Mouse (Mus musculus) limb, embryonic 12.5 days (tissue): ENCODE measurements at regions not wholly inside any gene's neighbourhood (a gene's known extent, or its start where the extent isn't known, plus 50 kb on each side); places are given as distances from the start of the nearest gene placed in this dataset.

Experiments
- ATAC-seq: fragments of 200-750 bp; cut with Nextera tagmentation; 2 replicates; pipeline ENCODE4 v1.8.0; 2017; ENCODE audit warnings: low read depth, moderate TSS enrichment; ENCODE audit not compliant: insufficient number of reproducible peaks, insufficient read depth, low FRiP score, low TSS enrichment
- H3K27ac ChIP-seq: fragments of 300-500 bp; sonication (generic); 2 replicates; pipeline ENCODE4 v1.5.1; 2016; ENCODE audit warnings: mild to moderate bottlenecking, moderate library complexity
- H3K27me3 ChIP-seq: fragments of 300-500 bp; sonication (generic); 2 replicates; pipeline ENCODE4 v1.6.1; 2016; ENCODE audit warnings: mild to moderate bottlenecking, moderate library complexity
- H3K36me3 ChIP-seq: fragments of 300-500 bp; sonication (generic); 2 replicates; pipeline ENCODE4 v1.6.1; 2016; ENCODE audit warnings: mild to moderate bottlenecking, moderate library complexity
- H3K4me1 ChIP-seq: fragments of 300-500 bp; sonication (generic); replicated peaks from 2 replicates; pipeline ENCODE4 v1.6.1; 2016
- H3K4me2 ChIP-seq: fragments of 300-500 bp; sonication (generic); 2 replicates; pipeline ENCODE4 v1.6.1; 2016; ENCODE audit warnings: mild to moderate bottlenecking, moderate library complexity
- H3K4me3 ChIP-seq: fragments of 300-500 bp; sonication (generic); replicated peaks from 2 replicates; pipeline ENCODE4 v1.5.1; 2016; ENCODE audit warnings: mild to moderate bottlenecking
- H3K9ac ChIP-seq: fragments of 300-500 bp; sonication (generic); replicated peaks from 2 replicates; pipeline ENCODE4 v1.6.1; 2016; ENCODE audit warnings: mild to moderate bottlenecking, moderate library complexity
- H3K9me3 ChIP-seq: fragments of 300-500 bp; sonication (generic); 2 replicates; pipeline ENCODE4 v1.6.1; 2016; ENCODE audit warnings: mild to moderate bottlenecking, moderate library complexity
- WGBS: fragments of 180-500 bp; shearing (Covaris S2); methylation state at CpG from one replicate; pipeline ENCODE4 v1.1.7; 2016; 5-methylcytosine and 5-hydroxymethylcytosine counted together

GRCm38 (mm10) chr5:127057770-127058169, 183.8 kb upstream of the Tmem132c start:
- H3K9ac ChIP-seq: no peak overlapping the region
- 73% methylated on average over 4 of the region's 4 CpGs for WGBS
- peaks cover under 1% of the 10 kb centered on the region; the same call in 1 of the 2 replicates for H3K9me3 ChIP-seq
- no peaks in the 10 kb centered on the region for H3K36me3 ChIP-seq
- no peak overlapping the region for H3K4me3 ChIP-seq
- no peak overlapping the region for H3K27ac ChIP-seq
- H3K4me1 ChIP-seq: no peaks in the 10 kb centered on the region
- no peaks in the 10 kb centered on the region for H3K27me3 ChIP-seq
- no peak for ATAC-seq
- H3K4me2 ChIP-seq: no peak overlapping the region

GRCm38 (mm10) chr5:127074327-127074726, 167.3 kb upstream of the Tmem132c start:
- H3K27me3 ChIP-seq: no peaks in the 10 kb centered on the region

More at GRCm38 (mm10) chr5:127074327-127074726, 167.3 kb upstream of the Tmem132c start:
- Histone ChIP-seq H3K4me1 (no peaks in the 10 kb centered on the region), H3K9me3 (no peaks in the 10 kb centered on the region), H3K9ac (no peak overlapping the region), H3K27ac (no peak overlapping the region), H3K4me2 (no peak overlapping the region), H3K36me3 (no peaks in the 10 kb centered on the region), H3K4me3 (no peak overlapping the region)
- ATAC-seq: no peak
- 69% methylated on average over 4 of the region's 4 CpGs for WGBS
